Mouse (Mus musculus) ovary, postnatal 10 days (tissue): ENCODE results near the gene Dnajb12.
A peak's percentile ranks its signal among the peaks of the same experiment; 100 is the strongest.

Experiments
- DNase-seq: peaks from one replicate; pipeline ENCODE4 v3.0.0; 2022; ENCODE audit warnings: low spot score

The Dnajb12 gene

GRCm38 (mm10) chr10:59879255-59880028 is at the start of gene Dnajb12:
Gene Dnajb12, plus strand, starts transcription at chr10:59879556.
- peak; percentile 96 for DNase-seq

GRCm38 (mm10) chr10:59829886-59830285 is 49.5 kb upstream of the Dnajb12 start:
- DNase-seq = no peak

- no peak for DNase-seq
These were observed 47.4 kb upstream of the Dnajb12 start for GRCm38 (mm10) chr10:59831950-59832349.

- DNase-seq = no peak
These were observed 43.8 kb upstream of the Dnajb12 start for GRCm38 (mm10) chr10:59835301-59836155.

GRCm38 (mm10) chr10:59837490-59837889 is 41.9 kb upstream of the Dnajb12 start:
- DNase-seq = no peak

- DNase-seq = no peak
These were observed 37.9 kb upstream of the Dnajb12 start for GRCm38 (mm10) chr10:59841434-59841833.

GRCm38 (mm10) chr10:59843125-59843524 is 36.2 kb upstream of the Dnajb12 start:
- DNase-seq = no peak

- DNase-seq = no peak
These were observed 34.7 kb upstream of the Dnajb12 start for GRCm38 (mm10) chr10:59844686-59845085.

- DNase-seq = no peak
These were observed 32.9 kb upstream of the Dnajb12 start for GRCm38 (mm10) chr10:59846416-59846815.

GRCm38 (mm10) chr10:59848079-59848877 is 31.1 kb upstream of the Dnajb12 start:
- no peak for DNase-seq

- DNase-seq = no peak
These were observed 30.4 kb upstream of the Dnajb12 start for GRCm38 (mm10) chr10:59848953-59849352.

GRCm38 (mm10) chr10:59849371-59849770 is 30.0 kb upstream of the Dnajb12 start:
- no peak for DNase-seq

GRCm38 (mm10) chr10:59857157-59857556 is 22.2 kb upstream of the Dnajb12 start:
- no peak for DNase-seq

GRCm38 (mm10) chr10:59860684-59861083 is 18.7 kb upstream of the Dnajb12 start:
- DNase-seq = no peak

GRCm38 (mm10) chr10:59861201-59861600 is 18.2 kb upstream of the Dnajb12 start:
- DNase-seq = no peak

GRCm38 (mm10) chr10:59862816-59863440 is 16.4 kb upstream of the Dnajb12 start:
- no peak for DNase-seq

- DNase-seq = no peak
These were observed 15.7 kb upstream of the Dnajb12 start for GRCm38 (mm10) chr10:59863620-59864019.

GRCm38 (mm10) chr10:59864232-59864875 is 15.0 kb upstream of the Dnajb12 start:
- DNase-seq = no peak

GRCm38 (mm10) chr10:59864884-59865726 is 14.3 kb upstream of the Dnajb12 start:
- peak; percentile 73 for DNase-seq

- no peak for DNase-seq
These were observed 11.1 kb upstream of the Dnajb12 start for GRCm38 (mm10) chr10:59868266-59868665.
